32 mouse cellular contexts compared by ENCODE assay signal in genomic region chr1:79346511-79346910, GRCm38 (mm10).
"Had no signal": no experiment of that assay in that cellular context is flagged by ENCODE, and none has a peak within 500 bp of the region (broad histone marks: within the 10 kb centered on the region; RNA-seq: fewer than 3 reads in every experiment).

No protein-coding gene starts in this region.

- H3K4me1 ChIP-seq: heart, embryonic 10.5 days; heart, embryonic 12.5 days; heart, embryonic 13.5 days; heart, embryonic 15.5 days; hindbrain, embryonic 10.5 days; hindbrain, embryonic 12.5 days; hindbrain, embryonic 13.5 days; hindbrain, embryonic 15.5 days; intestine, embryonic 15.5 days; kidney, embryonic 15.5 days had no signal

- DNase-seq: heart, postnatal 10 days; heart, postnatal 14 days; heart, postnatal 36 days; heart, postnatal 4 days; kidney, adult 11 months; kidney, adult 18-20 months; kidney, adult 2 months; kidney, adult 8-10 months; kidney, adult 9 months; kidney, postnatal 10 days; kidney, postnatal 14 days; kidney, postnatal 25 days; kidney, postnatal 36 days; kidney, postnatal 4 days; layer of hippocampus, adult 9-11 months; layer of hippocampus, postnatal 36 days had no signal

- H3K27me3 ChIP-seq: heart, embryonic 12.5 days; heart, embryonic 13.5 days; heart, embryonic 15.5 days; hindbrain, embryonic 12.5 days; hindbrain, embryonic 13.5 days; hindbrain, embryonic 15.5 days; intestine, embryonic 15.5 days; kidney, embryonic 15.5 days had no signal

- ATAC-seq: hindbrain, embryonic 16.5 days; hindbrain, postnatal 0 days; inflammation-experienced regulatory T-cells, adult 6 months; intestine, embryonic 15.5 days; intestine, embryonic 16.5 days; intestine, postnatal 0 days had no signal

- H3K9me3 ChIP-seq: heart, embryonic 10.5 days; heart, embryonic 12.5 days; heart, embryonic 13.5 days; heart, embryonic 15.5 days; hindbrain, embryonic 10.5 days; hindbrain, embryonic 12.5 days; hindbrain, embryonic 13.5 days; hindbrain, embryonic 15.5 days; intestine, embryonic 15.5 days; kidney, embryonic 15.5 days had no signal

- H3K36me3 ChIP-seq: heart, embryonic 10.5 days; heart, embryonic 12.5 days; heart, embryonic 13.5 days; heart, embryonic 15.5 days; hindbrain, embryonic 10.5 days; hindbrain, embryonic 12.5 days; hindbrain, embryonic 13.5 days; hindbrain, embryonic 15.5 days; intestine, embryonic 15.5 days; kidney, embryonic 15.5 days had no signal

- H3K4me3 ChIP-seq: heart, embryonic 10.5 days; heart, embryonic 12.5 days; heart, embryonic 13.5 days; heart, embryonic 15.5 days; hindbrain, embryonic 10.5 days; hindbrain, embryonic 12.5 days; hindbrain, embryonic 13.5 days; hindbrain, embryonic 15.5 days; intestine, embryonic 15.5 days; kidney, embryonic 15.5 days; layer of hippocampus, adult 2 months had no signal
